Mouse (Mus musculus) heart, postnatal 10 days (tissue): ENCODE measurements around the gene Insl3. TPM values are rescaled to one million over a fixed set of nuclear protein-coding genes. Genes with fewer than 3 reads are reported as not detected.

Source experiments
- DNase-seq, 2 experiments: peaks; one replicate each; pipeline ENCODE4 v3.0.0; 2021
- intact Hi-C: fragments of 180-260 bp; cut with DNase I; formaldehyde crosslinking; loops from one replicate; pipeline ENCODE4 v1.15.1; 2025
- total RNA-seq, 2 experiments: library from RNA; stranded (reverse); gene quantifications; 2 replicates each; pipeline ENCODE4 v1.2.3; 2021

The Insl3 gene
- 1 to 10 TPM; 5.1 to 5.4 TPM for total RNA-seq

- no peak for DNase-seq
- intact Hi-C loops: no loop called here
Measured at GRCm38 (mm10) chr8:71689028-71689427, at the start of gene Insl3. Gene Insl3, plus strand, starts transcription at chr8:71689214.

- intact Hi-C loops: no loop called here
Measured at GRCm38 (mm10) chr8:71639318-71639717, 49.7 kb upstream of the Insl3 start.

GRCm38 (mm10) chr8:71645510-71645909 is 43.5 kb upstream of the Insl3 start:
- DNase-seq: no peak
- intact Hi-C loops: no loop called here

More at GRCm38 (mm10) chr8:71639318-71639717, 49.7 kb upstream of the Insl3 start:
- DNase-seq: no peak

- no peak for DNase-seq
- intact Hi-C loops: no loop called here
Measured at GRCm38 (mm10) chr8:71654600-71654999, 34.4 kb upstream of the Insl3 start.

- intact Hi-C loops: no loop called here
Measured at GRCm38 (mm10) chr8:71657816-71658215, 31.2 kb upstream of the Insl3 start.

GRCm38 (mm10) chr8:71658515-71659049 is 30.4 kb upstream of the Insl3 start:
- intact Hi-C loops: no loop called here
- DNase-seq: no peak

More at GRCm38 (mm10) chr8:71657816-71658215, 31.2 kb upstream of the Insl3 start:
- no peak for DNase-seq

- intact Hi-C loops: loop anchor here (1.0 to 5.0 kb wide), 4 partner anchors 47 to 219 kb away; partner anchors contain the start of gene Colgalt1
- DNase-seq: no peak
Measured at GRCm38 (mm10) chr8:71659751-71660150, 29.3 kb upstream of the Insl3 start.

GRCm38 (mm10) chr8:71660325-71661120 is 28.5 kb upstream of the Insl3 start:
- DNase-seq: peak; percentile 90 to 94
- intact Hi-C loops: loop anchor here (1.0 to 5.0 kb wide), 4 partner anchors 48 to 220 kb away; partner anchors contain the start of gene Colgalt1

- DNase-seq: peak; percentile 52 to 75
- intact Hi-C loops: no loop called here
Measured at GRCm38 (mm10) chr8:71665331-71666130, 23.5 kb upstream of the Insl3 start.

GRCm38 (mm10) chr8:71666855-71667254 is 22.2 kb upstream of the Insl3 start:
- intact Hi-C loops: no loop called here
- no peak for DNase-seq

GRCm38 (mm10) chr8:71667256-71667655 is 21.8 kb upstream of the Insl3 start:
- intact Hi-C loops: no loop called here
- DNase-seq: no peak

- intact Hi-C loops: no loop called here
- peak; percentile 79 to 83 for DNase-seq
Measured at GRCm38 (mm10) chr8:71668220-71668975, 20.6 kb upstream of the Insl3 start.

GRCm38 (mm10) chr8:71670198-71670597 is 18.8 kb upstream of the Insl3 start:
- intact Hi-C loops: no loop called here
- DNase-seq: no peak

GRCm38 (mm10) chr8:71670621-71671548 is 18.1 kb upstream of the Insl3 start:
- peak; percentile 38 to 48 for DNase-seq

GRCm38 (mm10) chr8:71671549-71671965 is 17.5 kb upstream of the Insl3 start, which contains the start of gene Unc13a:
Gene Unc13a, minus strand, starts transcription at chr8:71671757.
- DNase-seq: peak; percentile 93 to 95
- intact Hi-C loops: no loop called here

More at GRCm38 (mm10) chr8:71670621-71671548, 18.1 kb upstream of the Insl3 start:
- intact Hi-C loops: no loop called here

- peak in 1 of 2 experiments; percentile 41 for DNase-seq
- intact Hi-C loops: no loop called here
Measured at GRCm38 (mm10) chr8:71672168-71672735, 16.8 kb upstream of the Insl3 start.

- no peak for DNase-seq
- intact Hi-C loops: no loop called here
Measured at GRCm38 (mm10) chr8:71674071-71674470, 14.9 kb upstream of the Insl3 start.

- DNase-seq: no peak
- intact Hi-C loops: no loop called here
Measured at GRCm38 (mm10) chr8:71675456-71676019, 13.5 kb upstream of the Insl3 start.
